Mouse (Mus musculus): ENCODE measurements at regions not wholly inside any gene's neighbourhood (a gene's known extent, or its start where the extent isn't known, plus 50 kb on each side); places are given as distances from the start of the nearest gene placed in this dataset.
A peak's percentile ranks its signal among the peaks of the same experiment; 100 is the strongest.

- peak in 1 of 2 experiments; percentile 16 for DNase-seq (ENCODE audit: low spot score in 2 of 2)
Observed at GRCm38 (mm10) chr9:93509646-93510045, 967.6 kb downstream of the Plod2 start.

DNA sequence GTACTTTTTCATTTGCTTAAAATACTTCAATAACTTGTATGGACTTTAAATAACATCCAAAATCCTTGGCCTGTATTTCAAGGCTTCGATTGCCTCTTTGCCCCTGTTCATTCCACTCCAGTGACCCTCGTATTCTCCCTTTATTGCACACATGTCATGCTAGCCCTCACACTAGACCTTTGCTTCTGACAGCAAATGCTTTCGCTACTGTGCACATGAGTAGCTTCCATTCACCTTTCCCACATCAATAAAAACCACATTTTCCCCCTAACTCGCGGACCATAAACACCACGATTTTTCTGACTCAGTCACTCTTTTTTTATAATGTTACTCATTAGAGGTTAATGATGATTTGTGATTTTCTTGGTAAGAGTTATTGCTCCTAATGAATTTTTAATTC is 982.0 kb downstream of the Plod2 start:
- no peak for DNase-seq (ENCODE audit: low spot score in 2 of 2)

DNA sequence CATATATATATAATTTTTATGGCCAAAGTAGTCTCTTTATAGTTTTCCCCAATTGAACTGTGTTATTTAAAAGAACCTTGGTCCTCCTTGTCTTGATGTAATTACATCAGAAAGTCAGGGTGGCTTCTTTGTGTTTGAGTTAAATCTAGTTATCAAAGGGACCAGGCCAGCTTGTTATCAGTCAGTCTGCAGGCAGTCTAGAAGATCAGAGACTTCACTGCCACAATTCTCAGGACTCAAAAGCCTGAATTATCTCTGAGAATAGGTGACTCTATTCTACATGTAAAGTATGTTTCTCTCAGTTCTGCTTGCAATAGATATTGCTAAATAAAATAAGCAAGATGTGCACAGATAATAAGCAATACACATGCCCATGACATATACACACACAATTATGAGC is 983.1 kb downstream of the Plod2 start:
- DNase-seq (ENCODE audit: low spot score in 2 of 2), result no peak

DNA sequence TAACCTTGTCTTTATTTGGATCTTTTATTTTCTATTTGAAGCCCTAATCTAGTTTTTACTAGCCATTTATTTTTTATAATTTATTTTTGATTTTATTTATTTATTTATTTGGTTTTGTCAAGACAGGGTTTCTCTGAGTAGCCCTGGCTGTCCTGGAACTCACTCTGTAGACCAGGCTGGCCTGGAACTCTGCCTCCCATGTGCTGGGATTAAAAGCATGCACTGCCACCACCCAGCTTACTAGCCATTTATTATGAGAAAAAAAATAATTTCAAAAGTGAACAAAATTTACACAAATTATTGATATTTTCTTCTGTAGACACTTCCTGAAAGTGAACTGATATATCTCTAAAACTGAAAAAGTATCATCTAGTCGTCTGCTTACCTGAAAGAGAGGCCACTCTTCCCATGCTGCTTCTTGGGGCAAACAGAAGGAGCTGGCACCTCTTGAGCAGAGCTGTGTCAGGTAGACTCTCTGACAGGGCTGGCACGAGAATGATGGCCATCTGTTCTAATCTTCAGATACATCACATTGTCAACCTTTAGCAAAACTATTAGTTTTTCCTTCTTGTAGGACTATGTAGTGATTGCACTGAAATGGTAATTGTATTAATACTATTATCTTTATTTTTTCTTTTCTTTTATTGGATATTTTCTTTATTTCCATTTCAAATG is 988.8 kb downstream of the Plod2 start:
- no peak for DNase-seq (ENCODE audit: low spot score in 2 of 2)

All from frontal cortex, postnatal 36 days (tissue).